Mouse (Mus musculus) intestine, embryonic 16.5 days (tissue): ENCODE results near the gene Usf1. TPM values are rescaled to one million over a fixed set of nuclear protein-coding genes. Genes with fewer than 3 reads are reported as not detected.
A peak's percentile ranks its signal among the peaks of the same experiment; 100 is the strongest.

Experiments used
- ATAC-seq: fragments of 200-750 bp; cut with Nextera tagmentation; 2 replicates; pipeline ENCODE4 v1.8.0; 2017; ENCODE audit warnings: moderate TSS enrichment, moderate library complexity
- H3K27ac ChIP-seq: fragments of 300-500 bp; sonication (generic); 2 replicates; pipeline ENCODE4 v1.5.1; 2014; ENCODE audit warnings: mild to moderate bottlenecking, low read length
- H3K27me3 ChIP-seq: fragments of 300-500 bp; sonication (generic); replicated peaks from 2 replicates; pipeline ENCODE4 v1.6.1; 2014; ENCODE audit warnings: low read length, control low read depth, mixed read lengths; ENCODE audit not compliant: control insufficient read depth, insufficient read depth
- H3K36me3 ChIP-seq: fragments of 300-500 bp; sonication (generic); 2 replicates; pipeline ENCODE4 v1.6.1; 2014; ENCODE audit warnings: low read length, control low read depth; ENCODE audit not compliant: control insufficient read depth, insufficient read depth
- H3K4me1 ChIP-seq: fragments of 300-500 bp; sonication (generic); 2 replicates; pipeline ENCODE4 v1.6.1; 2014; ENCODE audit warnings: low read length, control low read depth, mixed read lengths; ENCODE audit not compliant: control insufficient read depth, insufficient read depth
- H3K4me2 ChIP-seq: fragments of 300-500 bp; sonication (generic); 2 replicates; pipeline ENCODE4 v1.6.1; 2014; ENCODE audit warnings: low read depth, low read length, control low read depth
- H3K4me3 ChIP-seq: fragments of 300-500 bp; sonication (generic); 2 replicates; pipeline ENCODE4 v1.5.1; 2014; ENCODE audit warnings: mild to moderate bottlenecking, low read length
- H3K9ac ChIP-seq: fragments of 300-500 bp; sonication (generic); 2 replicates; pipeline ENCODE4 v1.6.1; 2014; ENCODE audit warnings: low read depth, low read length
- H3K9me3 ChIP-seq: fragments of 300-500 bp; sonication (generic); 2 replicates; pipeline ENCODE4 v1.6.1; 2016; ENCODE audit warnings: low read length, control low read depth; ENCODE audit not compliant: control insufficient read depth
- WGBS: fragments of 180-500 bp; shearing (Covaris S2); extraction: QIAGEN DNeasy Blood & Tissue Kit; methylation state at CpG from one replicate; pipeline ENCODE4 v1.1.7; 2014; 5-methylcytosine and 5-hydroxymethylcytosine counted together
- polyA plus RNA-seq: library from polyadenylated mRNA; unstranded; fragments of >200 nt; fragmentation: Nextera tagmentation; extraction: Ambion mirVana; gene quantifications from 2 replicates; pipeline ENCODE4 v1.2.1, GENCODE M21; 2015

Usf1 gene
- polyA plus RNA-seq, 1 experiment from 2014 or later: 58.1 TPM

- H3K4me3 ChIP-seq: no peak overlapping the region
- H3K27me3 ChIP-seq: no peaks in the 10 kb centered on the region
- 83% methylated on average over 6 of the region's 6 CpGs for WGBS
- no peak overlapping the region for H3K4me2 ChIP-seq
- ATAC-seq: no peak
- H3K36me3 ChIP-seq: no peaks in the 10 kb centered on the region
- no peak overlapping the region for H3K9ac ChIP-seq
- H3K9me3 ChIP-seq: no peaks in the 10 kb centered on the region
- 0 out of 2 replicates have a peak, but pooled peaks cover 5% of the 10 kb centered on the region for H3K4me1 ChIP-seq
- H3K27ac ChIP-seq: no peak overlapping the region
Observed at GRCm38 (mm10) chr1:171454926-171455325, 43.8 kb downstream of the Usf1 start.

- Histone ChIP-seq H3K9ac (no peak overlapping the region), H3K4me3 (no peak overlapping the region), H3K27me3 (no peaks in the 10 kb centered on the region), H3K27ac (no peak overlapping the region), H3K9me3 (no peaks in the 10 kb centered on the region), H3K4me1 (0 out of 2 replicates have a peak, but pooled peaks cover 5% of the 10 kb centered on the region), H3K36me3 (peaks cover 8% of the 10 kb centered on the region; the same call in 1 of the 2 replicates), H3K4me2 (no peak overlapping the region)
- ATAC-seq: no peak
- 97% methylated on average over 1 of the region's 1 CpGs for WGBS
Observed at GRCm38 (mm10) chr1:171457568-171457967, 46.5 kb downstream of the Usf1 start.

GRCm38 (mm10) chr1:171459791-171460190, 48.7 kb downstream of the Usf1 start:
- no peaks in the 10 kb centered on the region for H3K27me3 ChIP-seq
- H3K9ac ChIP-seq: no peak overlapping the region
- H3K4me1 ChIP-seq: no peaks in the 10 kb centered on the region; the same call in 1 of the 2 replicates
- peaks cover 12% of the 10 kb centered on the region; the same call in 1 of the 2 replicates for H3K36me3 ChIP-seq
- WGBS: 57% methylated on average over 5 of the region's 5 CpGs
- no peak for ATAC-seq
- no peaks in the 10 kb centered on the region for H3K9me3 ChIP-seq
- H3K4me3 ChIP-seq: no peak overlapping the region
- no peak overlapping the region for H3K4me2 ChIP-seq
- no peak overlapping the region for H3K27ac ChIP-seq

- no peaks in the 10 kb centered on the region for H3K27me3 ChIP-seq
- WGBS: 91% methylated on average over 22 of the region's 22 CpGs
- no peaks in the 10 kb centered on the region; the same call in 1 of the 2 replicates for H3K4me1 ChIP-seq
- no peak overlapping the region for H3K4me2 ChIP-seq
- H3K27ac ChIP-seq: no peak overlapping the region
- no peak overlapping the region for H3K9ac ChIP-seq
- no peak overlapping the region for H3K4me3 ChIP-seq
- peaks cover 12% of the 10 kb centered on the region; the same call in 1 of the 2 replicates for H3K36me3 ChIP-seq
- ATAC-seq: no peak
- no peaks in the 10 kb centered on the region for H3K9me3 ChIP-seq
Observed at GRCm38 (mm10) chr1:171460551-171461503, 49.7 kb downstream of the Usf1 start.

- Histone ChIP-seq H3K9ac (no peak overlapping the region), H3K36me3 (peaks cover 12% of the 10 kb centered on the region; the same call in 1 of the 2 replicates), H3K27ac (peak overlapping the region; percentile 2; the same call in 1 of the 2 replicates), H3K4me3 (no peak overlapping the region), H3K4me2 (no peak overlapping the region), H3K9me3 (no peaks in the 10 kb centered on the region), H3K4me1 (no peaks in the 10 kb centered on the region; the same call in 1 of the 2 replicates), H3K27me3 (no peaks in the 10 kb centered on the region)
- WGBS: 90% methylated on average over 3 of the region's 3 CpGs
- ATAC-seq: no peak
Observed at GRCm38 (mm10) chr1:171463133-171463532, 52.0 kb downstream of the Usf1 start.

- Histone ChIP-seq H3K4me1 (no peaks in the 10 kb centered on the region; the same call in 1 of the 2 replicates), H3K27me3 (no peaks in the 10 kb centered on the region), H3K9me3 (no peaks in the 10 kb centered on the region), H3K4me3 (no peak overlapping the region), H3K36me3 (peaks cover 6% of the 10 kb centered on the region; the same call in 1 of the 2 replicates), H3K9ac (no peak overlapping the region), H3K4me2 (no peak overlapping the region), H3K27ac (no peak overlapping the region)
- ATAC-seq: no peak
- WGBS: 85% methylated on average over 5 of the region's 5 CpGs
Observed at GRCm38 (mm10) chr1:171465749-171466412, 54.8 kb downstream of the Usf1 start.

GRCm38 (mm10) chr1:171466565-171466964, 55.5 kb downstream of the Usf1 start:
- WGBS: 82% methylated on average over 4 of the region's 4 CpGs
- H3K9me3 ChIP-seq: no peaks in the 10 kb centered on the region

More at GRCm38 (mm10) chr1:171466565-171466964, 55.5 kb downstream of the Usf1 start:
- no peak for ATAC-seq
- Histone ChIP-seq H3K4me3 (no peak overlapping the region), H3K27me3 (no peaks in the 10 kb centered on the region), H3K9ac (no peak overlapping the region), H3K27ac (no peak overlapping the region), H3K36me3 (peaks cover 6% of the 10 kb centered on the region; the same call in 1 of the 2 replicates), H3K4me1 (no peaks in the 10 kb centered on the region; the same call in 1 of the 2 replicates), H3K4me2 (no peak overlapping the region)
